Mouse (Mus musculus): ENCODE measurements around the gene Scamp2.

GRCm38 (mm10) chr9:57618854-57619253, 58.1 kb downstream of the Scamp2 start:
- TF ChIP-seq CTCF (IDR thresholded peaks at IDR 0.05; ENCODE audit: control insufficient read depth, insufficient read depth, low read length) (no peak), POLR2A (IDR thresholded peaks at IDR 0.05; ENCODE audit: borderline replicate concordance, control insufficient read depth, low read depth, low read length) (no peak)
